Mouse (Mus musculus) heart, embryonic 14.5 days (tissue): ENCODE data around the gene Ccdc17. TPM values are rescaled to one million over a fixed set of nuclear protein-coding genes. Genes with fewer than 3 reads are reported as not detected.

Experiments used
- ATAC-seq: fragments of 200-750 bp; cut with Nextera tagmentation; 2 replicates; pipeline ENCODE4 v1.8.0; 2017; ENCODE audit warnings: low read depth, moderate TSS enrichment; ENCODE audit not compliant: insufficient number of reproducible peaks, insufficient read depth, low FRiP score
- H3K27ac ChIP-seq, 2 experiments: fragments of 200-500 bp in 1 of 2; fragments of 300-500 bp in 1 of 2; sonication (generic) in 1 of 2; replicated peaks in 1 of 2; 2 replicates each; pipeline ENCODE4 v1.5.1; 2012 to 2014; ENCODE audit warnings: low read depth in 2 of 2, low read length in 2 of 2, control low read depth in 1 of 2, mild to moderate bottlenecking in 1 of 2, mixed read lengths in 1 of 2; ENCODE audit not compliant: control insufficient read depth in 1 of 2, insufficient read depth in 1 of 2
- H3K27me3 ChIP-seq: fragments of 300-500 bp; sonication (generic); 2 replicates; pipeline ENCODE4 v1.6.1; 2014; ENCODE audit warnings: mild to moderate bottlenecking, low read length, control low read depth; ENCODE audit not compliant: control insufficient read depth, insufficient read depth
- H3K36me3 ChIP-seq: fragments of 300-500 bp; sonication (generic); 2 replicates; pipeline ENCODE4 v1.6.1; 2014; ENCODE audit warnings: mild to moderate bottlenecking, control low read depth, low read length, mixed read lengths; ENCODE audit not compliant: control insufficient read depth, insufficient read depth
- H3K4me1 ChIP-seq, 2 experiments: fragments of 200-500 bp in 1 of 2; fragments of 300-500 bp in 1 of 2; sonication (generic) in 1 of 2; 2 replicates each; pipeline ENCODE4 v1.6.1; 2012 to 2014; ENCODE audit warnings: low read length in 2 of 2, control low read depth in 1 of 2, mixed read lengths in 1 of 2; ENCODE audit not compliant: control insufficient read depth in 2 of 2, insufficient read depth in 2 of 2
- H3K4me2 ChIP-seq: fragments of 300-500 bp; sonication (generic); 2 replicates; pipeline ENCODE4 v1.6.1; 2014; ENCODE audit warnings: mild to moderate bottlenecking, low read length
- H3K4me3 ChIP-seq, 2 experiments: fragments of 200-500 bp in 1 of 2; fragments of 300-500 bp in 1 of 2; sonication (generic) in 1 of 2; 2 replicates each; pipeline ENCODE4 v1.5.1; 2012 to 2014; ENCODE audit warnings: low read length in 2 of 2, mild to moderate bottlenecking in 2 of 2, control low read depth in 1 of 2, low read depth in 1 of 2, moderate library complexity in 1 of 2; ENCODE audit not compliant: control insufficient read depth in 1 of 2, insufficient read depth in 1 of 2
- H3K9ac ChIP-seq: fragments of 300-500 bp; sonication (generic); 2 replicates; pipeline ENCODE4 v1.6.1; 2014; ENCODE audit warnings: mild to moderate bottlenecking, low read length
- H3K9me3 ChIP-seq: fragments of 300-500 bp; sonication (generic); 2 replicates; pipeline ENCODE4 v1.6.1; 2016; ENCODE audit warnings: low read length, control low read depth; ENCODE audit not compliant: control insufficient read depth
- WGBS: fragments of 180-500 bp; shearing (Covaris S2); extraction: QIAGEN DNeasy Blood & Tissue Kit; methylation state at CpG from one replicate; pipeline ENCODE4 v1.1.7; 2014; 5-methylcytosine and 5-hydroxymethylcytosine counted together
- polyA plus RNA-seq: library from polyadenylated mRNA; unstranded; fragments of >200 nt; fragmentation: Nextera tagmentation; extraction: Ambion mirVana; gene quantifications from 2 replicates; pipeline ENCODE4 v1.2.1, GENCODE M21; 2014

Gene Ccdc17
- polyA plus RNA-seq, 1 experiment from 2014 or later, result 5.1 TPM

- Histone ChIP-seq H3K36me3 (peaks cover 15% of the 10 kb centered on the region; the same call in 1 of the 2 replicates), H3K9me3 (no peaks in the 10 kb centered on the region), H3K27ac (peak overlapping the region; percentile 89 to 97), H3K27me3 (no peaks in the 10 kb centered on the region), H3K4me3 (peak overlapping the region; percentile 85 to 99), H3K9ac (peak overlapping the region; percentile 95), H3K4me1 (peaks cover 2 to 17% of the 10 kb centered on the region in 2 experiments; a peak in 3 of 4 replicates), H3K4me2 (peak overlapping the region; percentile 67)
- peak; percentile 86 for ATAC-seq
- WGBS, result 0% methylated on average over 13 of the region's 13 CpGs
Measured at GRCm38 (mm10) chr4:116627359-116627716, 30.9 kb downstream of the Ccdc17 start.

- H3K4me2 ChIP-seq, result peak within 1 kb of the TSS; percentile 67
- ATAC-seq, result peak; percentile 81
- 10% methylated on average over 23 of the region's 23 CpGs for WGBS
Measured at GRCm38 (mm10) chr4:116627722-116628662, 31.5 kb downstream of the Ccdc17 start, which contains the start of gene Nasp. Gene Nasp (minus strand): TSS chr4:116627941.

GRCm38 (mm10) chr4:116635197-116635596 is 38.7 kb downstream of the Ccdc17 start:
- 98% methylated on average over 1 of the region's 1 CpGs for WGBS
- ATAC-seq, result no peak
- Histone ChIP-seq H3K4me3 (no peak overlapping the region), H3K36me3 (peaks cover 67% of the 10 kb centered on the region), H3K27ac (no peak overlapping the region), H3K4me2 (no peak overlapping the region), H3K9me3 (no peaks in the 10 kb centered on the region), H3K27me3 (no peaks in the 10 kb centered on the region), H3K4me1 (no peaks in the 10 kb centered on the region), H3K9ac (no peak overlapping the region)

More at GRCm38 (mm10) chr4:116627722-116628662, 31.5 kb downstream of the Ccdc17 start, which contains the start of gene Nasp:
- Histone ChIP-seq H3K9ac (peak within 1 kb of the TSS; percentile 95), H3K27me3 (no peaks in the 10 kb centered on the region), H3K4me1 (peaks cover 2 to 17% of the 10 kb centered on the region in 2 experiments; a peak in 3 of 4 replicates), H3K27ac (peak within 1 kb of the TSS; percentile 89 to 97), H3K36me3 (peaks cover 10% of the 10 kb centered on the region; the same call in 1 of the 2 replicates), H3K9me3 (no peaks in the 10 kb centered on the region), H3K4me3 (peak within 1 kb of the TSS; percentile 85 to 99)

GRCm38 (mm10) chr4:116638821-116639220 is 42.4 kb downstream of the Ccdc17 start:
- 93% methylated on average over 6 of the region's 6 CpGs for WGBS
- ATAC-seq, result no peak

GRCm38 (mm10) chr4:116642071-116642470 is 45.6 kb downstream of the Ccdc17 start:
- H3K36me3 ChIP-seq, result peaks cover 90% of the 10 kb centered on the region
- WGBS, result 97% methylated on average over 1 of the region's 1 CpGs
- no peak overlapping the region for H3K9ac ChIP-seq
- no peak for ATAC-seq
- no peaks in the 10 kb centered on the region for H3K27me3 ChIP-seq
- H3K9me3 ChIP-seq, result no peaks in the 10 kb centered on the region
- H3K4me3 ChIP-seq, result no peak overlapping the region
- H3K4me1 ChIP-seq, result peaks cover 0 to 6% of the 10 kb centered on the region in 2 experiments; a peak in 2 of 4 replicates
- no peak overlapping the region for H3K4me2 ChIP-seq
- no peak overlapping the region for H3K27ac ChIP-seq

More at GRCm38 (mm10) chr4:116638821-116639220, 42.4 kb downstream of the Ccdc17 start:
- no peak overlapping the region for H3K9ac ChIP-seq
- no peaks in the 10 kb centered on the region for H3K4me1 ChIP-seq
- no peak overlapping the region for H3K4me2 ChIP-seq
- H3K27ac ChIP-seq, result no peak overlapping the region
- peaks cover 97% of the 10 kb centered on the region for H3K36me3 ChIP-seq
- H3K9me3 ChIP-seq, result no peaks in the 10 kb centered on the region
- H3K4me3 ChIP-seq, result no peak overlapping the region
- H3K27me3 ChIP-seq, result no peaks in the 10 kb centered on the region

GRCm38 (mm10) chr4:116644326-116644725 is 47.9 kb downstream of the Ccdc17 start:
- Histone ChIP-seq H3K4me3 (no peak overlapping the region), H3K9me3 (no peaks in the 10 kb centered on the region), H3K36me3 (peaks cover 83% of the 10 kb centered on the region), H3K27ac (no peak overlapping the region), H3K4me2 (no peak overlapping the region), H3K9ac (no peak overlapping the region), H3K4me1 (peaks cover 0 to 12% of the 10 kb centered on the region in 2 experiments; a peak in 2 of 4 replicates), H3K27me3 (no peaks in the 10 kb centered on the region)
- WGBS, result 48% methylated on average over 6 of the region's 6 CpGs
- ATAC-seq, result no peak

GRCm38 (mm10) chr4:116645624-116646023 is 49.2 kb downstream of the Ccdc17 start:
- H3K4me2 ChIP-seq, result no peak overlapping the region
- no peak overlapping the region for H3K4me3 ChIP-seq
- H3K36me3 ChIP-seq, result peaks cover 78% of the 10 kb centered on the region
- ATAC-seq, result no peak
- 54% methylated on average over 7 of the region's 7 CpGs for WGBS
- H3K27ac ChIP-seq, result no peak overlapping the region
- H3K27me3 ChIP-seq, result no peaks in the 10 kb centered on the region
- peak overlapping the region; percentile 25; the same call in 1 of the 2 replicates for H3K9ac ChIP-seq
- H3K4me1 ChIP-seq, result peaks cover 4 to 22% of the 10 kb centered on the region in 2 experiments; a peak in 3 of 4 replicates
- H3K9me3 ChIP-seq, result no peaks in the 10 kb centered on the region
